Mouse (Mus musculus) cortical plate, adult 2 months (tissue): ENCODE data around the gene Cadm2. TPM values are rescaled to one million over a fixed set of nuclear protein-coding genes. Genes with fewer than 3 reads are reported as not detected.

ENCODE experiments used
- H3K27ac ChIP-seq: fragments of 200-500 bp; 2 replicates; pipeline ENCODE4 v1.5.1; 2012; ENCODE audit warnings: low read length, control low read depth, inconsistent platforms; ENCODE audit not compliant: insufficient read depth
- H3K4me1 ChIP-seq: fragments of 200-500 bp; 2 replicates; pipeline ENCODE4 v1.6.1; 2011; ENCODE audit warnings: low read length; ENCODE audit not compliant: control insufficient read depth, insufficient read depth
- H3K4me3 ChIP-seq: fragments of 200-500 bp; 2 replicates; pipeline ENCODE4 v1.5.1; 2011; ENCODE audit warnings: mild to moderate bottlenecking, low read length, control low read depth; ENCODE audit not compliant: insufficient read depth
- CTCF ChIP-seq: fragments of 200-500 bp; IDR thresholded peaks from 2 replicates; pipeline ENCODE4 v1.5.1; 2011; ENCODE audit warnings: mild to moderate bottlenecking, control low read depth, low read length; ENCODE audit not compliant: insufficient read depth; ENCODE audit errors: extremely low read depth
- POLR2A ChIP-seq: fragments of 200-500 bp; IDR thresholded peaks from 2 replicates; pipeline ENCODE4 v1.6.1; 2011; ENCODE audit warnings: mild to moderate bottlenecking, low read length, control low read depth; ENCODE audit not compliant: insufficient read depth; ENCODE audit errors: extremely low read depth
- polyA plus RNA-seq: library from polyadenylated mRNA; depleted of rRNA; stranded (reverse); fragments of >200 nt; gene quantifications from 2 replicates; pipeline ENCODE4 v1.2.3, GENCODE M21; 2012

The Cadm2 gene
- polyA plus RNA-seq, 1 experiment, result 72.3 TPM

DNA sequence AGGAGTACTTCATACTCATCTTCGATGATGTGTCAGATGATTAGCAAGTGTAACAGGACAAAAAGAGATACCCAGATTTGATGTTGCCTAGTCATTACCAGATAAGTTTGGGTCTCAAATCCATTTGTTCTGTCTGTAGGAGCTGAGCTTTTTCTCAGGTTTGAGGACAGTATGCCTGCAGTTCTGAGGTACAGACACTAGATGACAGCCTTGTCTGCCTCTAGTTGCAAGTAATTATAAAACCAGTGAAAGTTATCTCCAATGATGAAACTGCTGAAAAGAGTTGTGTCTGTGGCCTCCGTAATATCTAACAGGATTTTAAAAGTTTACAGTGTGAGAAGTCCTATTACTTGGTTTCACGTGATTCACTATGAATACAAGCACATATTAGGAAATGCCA, 531.0 kb downstream of the Cadm2 start:
- no peak overlapping the region for H3K4me3 ChIP-seq
- no peaks in the 10 kb centered on the region for H3K4me1 ChIP-seq
- TF ChIP-seq POLR2A (no peak), CTCF (peak; percentile 79)
- no peak overlapping the region for H3K27ac ChIP-seq

DNA sequence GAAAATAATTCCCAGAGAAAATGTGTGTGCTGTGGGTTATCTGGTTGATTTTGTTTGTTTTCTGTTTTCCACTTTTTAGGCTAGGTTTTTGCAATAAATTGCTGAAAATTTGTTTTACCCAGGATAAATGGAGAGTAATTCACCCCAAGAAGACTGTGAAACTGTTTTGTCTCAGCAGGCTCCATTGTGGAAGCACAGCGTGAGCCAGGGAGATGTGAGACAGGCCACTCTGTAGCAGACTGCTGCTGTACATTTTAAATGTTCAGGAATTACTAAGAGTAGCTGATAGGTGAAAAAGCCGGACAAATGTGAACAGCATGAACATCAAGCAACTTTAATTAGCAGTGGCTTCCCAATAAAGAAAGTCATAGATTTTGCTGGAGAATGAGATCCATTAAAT, 541.4 kb downstream of the Cadm2 start:
- Histone ChIP-seq H3K27ac (no peak overlapping the region), H3K4me3 (no peak overlapping the region), H3K4me1 (no peaks in the 10 kb centered on the region)
- TF ChIP-seq CTCF (no peak), POLR2A (no peak)

DNA sequence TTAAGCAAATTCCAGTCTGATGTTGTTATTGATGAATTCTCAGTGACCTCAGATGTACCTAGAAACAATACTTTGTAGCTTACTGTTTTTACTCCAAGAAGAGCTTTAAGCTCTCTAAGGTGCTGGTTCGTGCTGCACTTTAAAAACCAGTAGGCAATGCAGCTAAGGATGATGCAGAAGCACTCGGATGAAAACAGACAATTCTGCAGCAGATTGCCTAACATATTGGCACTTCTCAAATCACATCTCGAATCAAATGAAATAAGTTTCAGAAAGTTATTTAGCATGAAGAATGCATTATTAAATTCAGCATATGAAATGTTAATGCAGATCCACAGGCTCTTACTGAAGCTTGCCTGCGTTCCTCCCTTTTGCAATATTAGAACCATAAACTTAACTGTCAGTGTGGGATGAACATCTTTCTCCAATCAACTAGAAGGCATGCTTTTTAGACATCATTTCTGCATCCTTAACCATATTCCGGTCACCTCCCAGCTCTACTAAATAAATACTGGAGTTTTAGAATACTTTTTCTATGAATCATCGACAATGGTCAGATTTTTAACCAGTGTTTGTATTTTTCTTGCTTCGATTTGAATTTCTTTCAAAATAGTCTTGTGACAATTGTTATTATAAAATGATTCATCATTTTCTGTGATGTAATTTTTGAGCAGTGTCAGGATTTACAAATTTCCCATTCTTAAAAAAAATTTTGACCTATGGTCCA, 544.4 kb downstream of the Cadm2 start:
- no peaks in the 10 kb centered on the region for H3K4me1 ChIP-seq
- H3K4me3 ChIP-seq, result no peak overlapping the region
- H3K27ac ChIP-seq, result no peak overlapping the region
- TF ChIP-seq CTCF (no peak), POLR2A (no peak)

DNA sequence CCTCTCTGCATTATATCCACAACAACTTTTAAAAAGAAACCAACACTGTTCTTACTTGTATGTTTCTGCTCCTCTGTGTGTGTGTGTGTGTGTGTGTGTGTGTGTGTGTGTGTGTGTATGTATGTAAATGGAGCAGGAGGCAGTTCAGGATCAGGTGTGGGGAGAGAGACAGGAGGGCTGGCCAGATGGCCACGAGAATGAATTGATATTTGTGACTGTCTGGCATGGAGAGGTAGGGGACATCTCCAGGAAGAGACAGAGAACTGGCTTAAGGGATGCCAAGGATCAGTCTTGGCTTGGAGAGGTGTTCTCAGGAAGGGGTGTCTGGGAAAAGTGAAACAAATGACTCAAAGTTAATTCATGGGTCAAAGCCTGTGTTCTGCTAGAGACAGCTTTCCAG, 552.2 kb downstream of the Cadm2 start:
- Histone ChIP-seq H3K4me3 (no peak overlapping the region), H3K4me1 (no peaks in the 10 kb centered on the region), H3K27ac (no peak overlapping the region)
- TF ChIP-seq CTCF (no peak), POLR2A (no peak)

DNA sequence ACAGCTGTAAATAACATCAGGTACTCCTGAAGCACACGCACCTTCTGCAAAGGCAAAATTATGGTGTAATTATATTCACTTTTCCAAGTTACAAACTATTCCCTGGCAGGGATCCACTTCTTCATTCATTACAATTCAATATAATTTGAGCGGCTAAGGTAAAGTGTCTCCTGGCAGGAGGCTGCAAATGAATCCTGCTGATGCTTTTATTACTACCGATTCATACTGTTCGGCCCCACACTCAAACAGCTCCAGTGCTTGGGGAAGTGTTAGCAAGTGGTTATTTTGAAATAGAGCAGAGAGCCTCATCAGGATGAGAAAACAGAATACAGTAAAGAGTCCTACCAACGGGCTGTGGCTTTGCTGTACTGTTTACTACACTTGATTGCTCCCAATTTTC, 589.8 kb downstream of the Cadm2 start:
- Histone ChIP-seq H3K4me1 (no peaks in the 10 kb centered on the region), H3K4me3 (no peak overlapping the region), H3K27ac (no peak overlapping the region)
- TF ChIP-seq POLR2A, result no peak
- no peak for TF ChIP-seq CTCF

DNA sequence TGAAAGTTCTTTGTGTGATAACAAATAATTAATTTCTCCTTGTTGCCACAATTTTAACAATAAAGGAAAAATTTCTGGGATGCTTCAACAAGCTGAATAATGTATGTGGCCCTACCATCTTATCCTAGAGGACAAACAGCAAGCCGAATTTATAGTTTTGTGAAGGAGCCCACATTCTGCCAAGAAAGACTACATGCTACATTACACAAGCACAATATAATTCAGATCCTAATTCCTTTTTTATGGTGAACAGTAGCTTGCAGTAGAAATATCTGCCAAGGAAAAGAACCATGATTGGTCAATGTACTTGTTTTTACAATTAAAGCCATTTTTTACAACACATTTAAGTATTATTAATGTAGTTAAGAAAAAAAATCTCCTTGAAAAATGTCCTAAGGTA, 600.9 kb downstream of the Cadm2 start:
- H3K27ac ChIP-seq, result no peak overlapping the region
- no peaks in the 10 kb centered on the region; the same call in 1 of the 2 replicates for H3K4me1 ChIP-seq
- TF ChIP-seq POLR2A, result no peak
- no peak for TF ChIP-seq CTCF
- H3K4me3 ChIP-seq, result no peak overlapping the region

DNA sequence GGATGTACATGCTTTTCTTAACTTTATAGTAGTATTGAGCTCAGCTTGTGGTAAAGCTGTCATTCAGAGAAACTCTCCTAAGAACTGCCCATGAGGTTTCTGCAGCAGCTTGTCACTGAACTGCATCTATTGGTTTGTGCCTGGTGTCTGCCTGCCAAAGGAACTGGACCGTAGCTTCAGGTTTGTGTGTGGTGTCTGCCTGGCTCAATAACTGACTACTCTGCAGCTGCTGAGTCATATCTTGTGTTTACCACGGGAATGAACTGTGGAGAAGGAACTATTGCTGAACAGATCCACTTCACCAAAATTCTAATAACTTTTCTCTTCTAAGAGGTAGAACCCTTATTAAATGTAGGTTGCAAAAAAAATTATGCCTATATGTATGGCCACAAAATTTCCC, 603.0 kb downstream of the Cadm2 start:
- TF ChIP-seq CTCF (no peak), POLR2A (no peak)
- H3K27ac ChIP-seq, result no peak overlapping the region
- H3K4me3 ChIP-seq, result no peak overlapping the region
- no peaks in the 10 kb centered on the region; the same call in 1 of the 2 replicates for H3K4me1 ChIP-seq

DNA sequence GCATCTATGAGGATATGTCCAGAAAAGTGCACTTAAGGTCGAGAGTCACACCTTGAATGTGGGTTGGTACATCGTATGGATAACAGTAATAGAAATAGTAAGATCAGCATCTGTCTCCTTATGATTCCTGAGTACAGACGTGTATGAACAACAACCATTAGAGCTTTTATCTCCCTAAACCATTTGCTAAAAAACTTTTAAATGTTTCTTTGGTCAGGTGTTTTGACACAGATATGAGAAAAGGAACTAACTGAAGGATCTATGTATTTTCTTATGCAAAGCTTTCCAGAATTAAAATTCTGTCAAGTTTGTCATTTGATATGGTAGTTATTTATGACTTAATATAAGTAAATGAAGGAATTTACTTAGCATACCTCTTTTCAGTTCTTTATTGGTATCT, 617.5 kb downstream of the Cadm2 start:
- no peaks in the 10 kb centered on the region for H3K4me1 ChIP-seq
- H3K27ac ChIP-seq, result no peak overlapping the region
- TF ChIP-seq POLR2A (no peak), CTCF (no peak)
- H3K4me3 ChIP-seq, result no peak overlapping the region

DNA sequence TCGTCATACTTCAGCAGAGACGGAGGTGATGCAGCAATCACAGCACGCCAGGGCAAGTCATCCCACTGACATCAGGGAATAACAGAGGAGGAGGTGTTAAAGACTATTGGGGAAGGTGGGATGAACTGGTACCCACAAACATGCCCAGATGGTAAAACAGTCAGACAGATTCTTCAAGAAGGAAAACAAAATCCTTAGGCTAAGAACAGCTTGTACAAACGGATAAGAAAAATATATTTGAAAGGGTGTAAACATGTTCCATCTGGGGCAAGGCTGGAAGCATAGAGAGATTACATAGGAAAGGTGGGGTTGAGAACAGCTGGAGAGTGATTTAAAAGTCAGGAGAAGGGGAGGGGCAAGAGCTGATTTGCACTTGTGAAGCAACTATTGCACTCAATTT, 619.0 kb downstream of the Cadm2 start:
- Histone ChIP-seq H3K27ac (no peak overlapping the region), H3K4me1 (no peaks in the 10 kb centered on the region; the same call in 1 of the 2 replicates), H3K4me3 (no peak overlapping the region)
- TF ChIP-seq CTCF (no peak), POLR2A (no peak)

DNA sequence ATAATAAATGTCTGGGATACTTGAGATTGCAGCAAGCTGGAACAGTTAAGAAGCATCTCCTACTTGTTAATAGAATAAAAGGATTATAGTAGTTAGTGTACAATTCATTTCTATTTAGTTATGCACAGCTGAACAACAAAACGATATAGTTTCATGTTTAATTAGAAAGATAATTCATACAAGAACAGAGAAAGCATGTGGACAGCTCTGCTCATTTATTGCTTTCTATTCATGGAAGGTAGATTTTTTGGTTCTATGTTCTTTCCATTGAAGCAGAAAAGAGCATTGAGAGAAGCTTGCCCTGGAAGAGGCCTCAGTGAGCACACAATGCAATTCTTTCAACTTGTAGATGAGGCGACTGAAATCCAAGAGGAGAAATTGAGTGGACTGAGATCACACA, 623.2 kb downstream of the Cadm2 start:
- TF ChIP-seq CTCF (no peak), POLR2A (no peak)
- Histone ChIP-seq H3K4me1 (no peaks in the 10 kb centered on the region; the same call in 1 of the 2 replicates), H3K27ac (no peak overlapping the region), H3K4me3 (no peak overlapping the region)

DNA sequence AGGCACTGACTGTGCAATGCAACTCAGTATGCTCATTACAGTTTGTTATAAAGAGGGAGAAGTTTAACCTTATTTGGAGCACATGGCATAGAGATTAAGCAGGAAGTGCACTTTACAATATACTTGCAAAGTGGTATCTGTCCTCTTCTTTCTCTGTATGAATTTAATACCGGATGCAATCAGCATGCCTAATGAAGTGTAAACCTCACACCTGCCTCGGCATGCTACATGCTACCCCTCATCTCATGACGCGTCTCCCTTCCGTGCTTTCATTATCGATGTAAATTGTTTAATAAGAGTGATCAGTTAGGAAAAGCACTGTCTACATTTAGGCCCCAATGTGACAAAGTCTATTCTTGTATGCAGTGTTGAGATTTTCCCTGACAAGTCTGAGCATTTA, 633.0 kb downstream of the Cadm2 start:
- TF ChIP-seq POLR2A (no peak), CTCF (no peak)
- H3K27ac ChIP-seq, result no peak overlapping the region
- H3K4me1 ChIP-seq, result peaks cover 5% of the 10 kb centered on the region

More for the DNA sequence above, 633.0 kb downstream of the Cadm2 start:
- H3K4me3 ChIP-seq, result no peak overlapping the region
